Mouse (Mus musculus) cerebellum, adult 2 months (tissue): Measurements from ENCODE around the gene Emilin1. TPM values are rescaled to one million over a fixed set of nuclear protein-coding genes. Genes with fewer than 3 reads are reported as not detected.

Experiments used
- DNase-seq, 2 experiments: peaks; one replicate each; pipeline ENCODE4 v3.0.0; 2021
- H3K27ac ChIP-seq: fragments of 200-500 bp; 2 replicates; pipeline ENCODE4 v1.5.1; 2012; ENCODE audit warnings: low read length, control low read depth, inconsistent platforms; ENCODE audit not compliant: insufficient read depth
- H3K27me3 ChIP-seq: fragments of 200-500 bp; 2 replicates; pipeline ENCODE4 v1.6.1; 2012; ENCODE audit warnings: inconsistent platforms, mild to moderate bottlenecking, low read length, moderate library complexity; ENCODE audit not compliant: control insufficient read depth, insufficient read depth
- H3K4me1 ChIP-seq: fragments of 200-500 bp; 2 replicates; pipeline ENCODE4 v1.6.1; 2011; ENCODE audit warnings: low read length; ENCODE audit not compliant: control insufficient read depth, insufficient read depth
- H3K4me3 ChIP-seq: fragments of 200-500 bp; replicated peaks from 2 replicates; pipeline ENCODE3; 2011; ENCODE audit warnings: mild to moderate bottlenecking, low read depth, low read length, control low read depth; ENCODE audit not compliant: insufficient read depth
- CTCF ChIP-seq: fragments of 200-500 bp; IDR thresholded peaks from 2 replicates; pipeline ENCODE4 v1.5.1; 2011; ENCODE audit warnings: low read depth, mild to moderate bottlenecking, control low read depth, low read length, moderate library complexity, borderline replicate concordance; ENCODE audit not compliant: insufficient read depth
- POLR2A ChIP-seq: fragments of 200-500 bp; IDR thresholded peaks from 2 replicates; pipeline ENCODE4 v1.6.1; 2011; ENCODE audit warnings: low read length, control low read depth, borderline replicate concordance; ENCODE audit not compliant: insufficient read depth
- WGBS: fragments of 180-500 bp; shearing (Covaris S2); methylation state at CpG from one replicate; pipeline ENCODE4 v1.1.7; 2018; 5-methylcytosine and 5-hydroxymethylcytosine counted together
- polyA plus RNA-seq: library from polyadenylated mRNA; depleted of rRNA; stranded (reverse); fragments of >200 nt; gene quantifications from 2 replicates; pipeline ENCODE4 v1.2.3, GENCODE M21; 2012

Gene Emilin1
- polyA plus RNA-seq, 1 experiment: 1.7 TPM

DNA sequence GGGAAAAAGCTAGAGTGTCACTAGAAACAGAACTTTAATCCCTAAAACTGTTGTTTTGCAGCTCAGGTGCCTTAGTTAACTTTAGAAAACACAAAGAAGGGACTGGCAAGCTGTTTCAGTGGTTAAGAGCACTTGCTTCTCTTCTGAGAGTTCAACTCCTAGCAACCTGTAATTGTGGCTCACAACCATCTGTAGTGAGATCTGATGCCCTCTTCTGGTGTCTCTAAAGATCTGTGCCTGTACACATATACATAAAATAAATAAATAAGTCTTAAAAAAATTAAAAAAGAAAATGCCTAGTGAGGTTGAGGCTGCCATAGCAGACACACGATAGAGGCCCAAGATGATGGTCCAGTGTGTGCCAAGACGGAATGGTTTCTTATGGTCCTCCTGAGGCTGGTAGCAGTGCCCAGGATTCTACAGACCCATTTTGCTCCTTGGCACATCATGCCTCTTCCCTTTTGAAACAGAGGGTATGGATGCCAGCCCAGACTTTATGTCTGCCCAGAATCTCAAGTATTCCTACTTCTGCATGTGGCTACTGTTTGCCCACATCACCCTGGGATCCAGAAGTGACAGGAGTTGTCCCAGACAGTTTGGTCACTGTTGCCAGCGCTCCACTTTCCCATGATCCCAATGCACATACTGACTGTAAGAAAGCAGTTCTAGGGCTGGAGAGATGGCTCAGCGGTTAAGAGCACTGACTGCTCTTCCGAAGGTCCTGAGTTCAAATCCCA lies 21.7 kb downstream of the Emilin1 start:
- TF ChIP-seq POLR2A (no peak), CTCF (no peak)
- Histone ChIP-seq H3K27ac (no peak overlapping the region), H3K27me3 (no peaks in the 10 kb centered on the region), H3K4me3 (no peak overlapping the region), H3K4me1 (0 out of 2 replicates have a peak, but pooled peaks cover 3% of the 10 kb centered on the region)
- peak in 1 of 2 experiments; percentile 5 for DNase-seq
- 82% methylated on average over 5 of the region's 5 CpGs for WGBS

DNA sequence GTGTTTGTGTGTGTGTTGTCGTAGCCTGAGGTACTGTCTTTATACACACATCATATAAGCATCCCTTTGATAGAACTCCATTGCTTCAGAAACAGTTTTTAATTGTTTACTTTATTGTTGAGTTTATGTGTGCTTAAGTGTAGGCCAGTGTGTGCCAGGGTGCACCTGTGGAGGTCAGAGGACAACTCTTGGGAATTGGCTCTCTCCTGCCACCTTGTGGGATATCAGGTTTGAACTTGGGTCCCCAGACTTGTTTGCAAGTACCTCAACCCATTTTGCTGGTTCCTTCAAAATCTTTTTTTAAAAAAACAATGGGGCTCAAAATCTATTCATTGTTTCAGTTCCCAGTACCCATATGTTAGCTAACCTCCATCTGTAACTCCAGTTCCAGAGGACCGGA lies 29.8 kb downstream of the Emilin1 start:
- WGBS: 98% methylated on average over 2 of the region's 2 CpGs
- peak; percentile 4 to 9 for DNase-seq

GRCm38 (mm10) chr5:30944344-30944743 lies 31.1 kb downstream of the Emilin1 start:
- TF ChIP-seq CTCF (no peak), POLR2A (no peak)
- DNase-seq: no peak
- H3K4me3 ChIP-seq: no peak overlapping the region
- H3K4me1 ChIP-seq: peaks cover 3% of the 10 kb centered on the region; the same call in 1 of the 2 replicates
- no peak overlapping the region for H3K27ac ChIP-seq
- H3K27me3 ChIP-seq: no peaks in the 10 kb centered on the region
- 95% methylated on average over 6 of the region's 6 CpGs for WGBS

More for the DNA sequence above, 29.8 kb downstream of the Emilin1 start:
- TF ChIP-seq POLR2A (no peak), CTCF (peak; percentile 33; the same call in 1 of the 2 replicates)
- H3K4me1 ChIP-seq: peaks cover 3% of the 10 kb centered on the region; the same call in 1 of the 2 replicates
- no peak overlapping the region for H3K4me3 ChIP-seq
- H3K27ac ChIP-seq: no peak overlapping the region
- no peaks in the 10 kb centered on the region for H3K27me3 ChIP-seq

DNA sequence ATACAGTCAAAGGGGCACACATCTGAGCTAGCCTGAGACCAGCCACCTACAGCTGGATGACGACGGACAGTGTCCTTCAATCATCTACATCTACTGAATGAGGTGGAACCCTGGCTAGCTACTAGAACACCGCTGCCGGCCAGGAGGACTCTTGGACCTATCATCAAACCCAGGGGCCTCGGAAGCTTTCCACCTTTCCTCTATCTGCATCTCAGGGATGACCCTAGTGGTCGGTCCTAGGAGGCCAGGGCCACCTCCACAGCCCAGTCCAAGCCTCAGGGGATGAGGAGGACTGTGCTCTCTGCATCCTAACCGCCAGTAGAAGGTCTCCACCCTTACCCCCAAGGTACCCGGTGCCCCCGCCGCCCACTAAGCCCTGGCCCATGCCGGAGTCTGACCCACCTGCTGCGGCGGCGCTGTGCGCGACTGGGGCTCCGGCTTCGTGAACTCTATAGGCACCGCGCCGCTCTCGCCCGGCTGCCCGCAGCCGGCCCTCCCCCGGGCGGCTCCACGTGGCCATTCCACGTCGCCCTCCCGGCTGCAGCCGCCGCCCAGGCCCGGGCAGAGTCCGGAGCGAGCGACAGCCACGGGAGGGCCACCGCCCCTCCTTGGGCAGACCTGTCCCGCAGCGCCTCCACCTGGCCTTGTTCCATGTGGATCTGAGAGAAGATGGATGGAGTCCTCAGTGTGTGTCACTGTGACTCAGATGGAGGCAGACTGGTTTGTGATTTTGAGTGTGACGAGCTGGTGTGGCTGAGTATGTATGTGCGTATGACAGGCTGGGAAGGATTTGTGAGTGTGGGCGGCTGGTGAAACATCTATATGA lies 32.0 kb downstream of the Emilin1 start, which contains the start of gene Cgref1:
Gene Cgref1, minus strand, starts transcription at position 636 of the 826 bp plus-strand sequence.
- no peaks in the 10 kb centered on the region for H3K27me3 ChIP-seq
- 6% methylated on average over 44 of the region's 44 CpGs for whole genome bisulfite sequencing
- H3K27ac ChIP-seq: no peak within 1 kb of the TSS
- peak within 1 kb of the TSS; percentile 55 for H3K4me3 ChIP-seq
- TF ChIP-seq POLR2A (no peak), CTCF (peak; percentile 9; the same call in 1 of the 2 replicates)
- peaks cover 3% of the 10 kb centered on the region; the same call in 1 of the 2 replicates for H3K4me1 ChIP-seq
- peak; percentile 79 to 82 for DNase-seq

- DNase-seq: no peak
- TF ChIP-seq CTCF: no peak
- no peak for TF ChIP-seq POLR2A
- Histone ChIP-seq H3K27me3 (no peaks in the 10 kb centered on the region), H3K4me3 (no peak overlapping the region), H3K4me1 (peaks cover 11% of the 10 kb centered on the region), H3K27ac (no peak overlapping the region)
- WGBS: 89% methylated on average over 5 of the region's 5 CpGs
These were observed 35.4 kb downstream of the Emilin1 start for GRCm38 (mm10) chr5:30948620-30949019.

DNA sequence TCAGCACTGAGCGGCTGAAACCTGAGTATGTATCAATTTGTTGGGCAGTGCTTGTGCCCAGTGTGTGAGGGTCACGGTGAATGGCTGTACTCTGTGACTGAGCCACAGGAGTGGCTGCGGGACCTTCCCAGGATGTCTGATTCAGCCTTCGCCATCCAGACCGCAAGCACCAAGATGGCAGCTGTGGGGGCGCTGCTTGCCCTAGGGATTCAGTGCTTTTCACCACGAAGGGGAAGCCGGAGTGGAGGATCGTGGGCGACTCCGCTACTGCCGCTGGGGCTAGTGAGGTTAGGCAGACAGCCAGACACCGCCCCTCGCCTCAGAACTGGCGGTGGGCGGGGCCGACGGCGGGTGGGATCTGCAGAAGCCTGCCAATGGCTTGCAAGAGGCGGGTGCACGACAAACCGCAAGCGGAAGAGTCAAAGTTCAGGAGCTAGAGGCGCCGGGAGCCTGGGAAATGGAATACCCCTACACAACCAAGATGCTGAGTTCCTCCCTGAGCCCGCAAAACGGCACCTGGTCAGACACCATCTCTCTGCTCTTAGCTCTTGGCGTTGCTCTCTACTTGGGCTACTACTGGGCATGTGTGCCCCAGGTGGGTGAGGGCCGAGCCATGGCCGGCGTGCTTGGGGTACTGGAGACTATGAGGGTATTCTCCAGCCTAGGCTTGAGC lies 36.6 kb downstream of the Emilin1 start:
- H3K4me3 ChIP-seq: peak overlapping the region; percentile 97
- H3K4me1 ChIP-seq: peaks cover 22% of the 10 kb centered on the region
- DNase-seq: peak; percentile 86
- TF ChIP-seq POLR2A (peak; percentile 57; the same call in 1 of the 2 replicates), CTCF (no peak)
- no peaks in the 10 kb centered on the region for H3K27me3 ChIP-seq
- peak overlapping the region; percentile 60 for H3K27ac ChIP-seq
- WGBS: under 1% methylated on average over 31 of the region's 31 CpGs

- WGBS: 9% methylated on average over 4 of the region's 4 CpGs
- Histone ChIP-seq H3K27me3 (no peaks in the 10 kb centered on the region), H3K4me3 (peak overlapping the region; percentile 97), H3K4me1 (peaks cover 28% of the 10 kb centered on the region), H3K27ac (peak overlapping the region; percentile 60; the same call in 1 of the 2 replicates)
- DNase-seq: peak; percentile 41 to 64
- no peak for TF ChIP-seq POLR2A
- no peak for TF ChIP-seq CTCF
These were observed 37.2 kb downstream of the Emilin1 start for GRCm38 (mm10) chr5:30950451-30950850.
